Mouse (Mus musculus): ENCODE data around the gene Gm21650.
"Not testable (repeated sequence)": the region's sequence is repeated elsewhere in the genome, so short reads cannot be mapped to it uniquely, and the experiment has no call there.

Gm21650 gene

DNA sequence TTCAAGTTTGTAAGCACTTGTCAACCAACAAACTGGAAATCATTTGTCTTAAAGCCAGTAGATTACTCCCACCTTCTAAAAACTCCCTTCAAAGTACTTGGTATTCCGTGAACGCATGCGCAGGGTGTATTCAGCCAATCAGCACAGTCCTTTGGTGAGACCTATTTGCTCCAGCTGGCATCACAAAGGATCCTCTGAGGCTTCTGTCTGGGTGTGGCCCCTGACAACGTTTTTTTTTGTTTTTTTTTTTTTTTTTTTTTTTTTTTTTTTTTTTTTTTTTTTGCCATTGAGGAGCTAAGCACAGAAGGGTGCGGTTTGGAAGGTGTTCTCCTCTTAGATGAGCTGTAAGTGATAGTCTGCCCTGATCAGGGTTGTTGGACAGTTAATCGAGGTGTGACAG, at the start of gene Gm21650:
Gm21650 (plus strand) TSS at position 301 of the 400 bp plus-strand sequence.
- CTCF ChIA-PET, result not testable (repeated sequence)
